Mouse (Mus musculus) heart, postnatal 0 days (tissue): ENCODE data around the gene Pcbd2.

ENCODE experiments used
- CTCF ChIP-seq: IDR thresholded peaks from 2 replicates; pipeline ENCODE4 v1.5.1; 2016; ENCODE audit warnings: antibody characterized with exemption, control low read depth, low read depth
- EP300 ChIP-seq: IDR thresholded peaks from 2 replicates; pipeline ENCODE4 v1.6.1; 2016; ENCODE audit warnings: antibody characterized with exemption, low read depth

GRCm38 (mm10) chr13:55809041-55809623, 82.0 kb downstream of the Pcbd2 start:
- TF ChIP-seq CTCF (no peak; the same call in 1 of the 2 replicates), EP300 (no peak)
